Mouse (Mus musculus): Measurements from ENCODE around the gene Asgr2. TPM values are rescaled to one million over a fixed set of nuclear protein-coding genes. Genes with fewer than 3 reads are reported as not detected.
A peak's percentile ranks its signal among the peaks of the same experiment; 100 is the strongest.

Gene Asgr2
- not detected in 2 replicates for polyA plus RNA-seq (2015; fragmentation: Nextera tagmentation; extraction: Ambion mirVana)

DNA sequence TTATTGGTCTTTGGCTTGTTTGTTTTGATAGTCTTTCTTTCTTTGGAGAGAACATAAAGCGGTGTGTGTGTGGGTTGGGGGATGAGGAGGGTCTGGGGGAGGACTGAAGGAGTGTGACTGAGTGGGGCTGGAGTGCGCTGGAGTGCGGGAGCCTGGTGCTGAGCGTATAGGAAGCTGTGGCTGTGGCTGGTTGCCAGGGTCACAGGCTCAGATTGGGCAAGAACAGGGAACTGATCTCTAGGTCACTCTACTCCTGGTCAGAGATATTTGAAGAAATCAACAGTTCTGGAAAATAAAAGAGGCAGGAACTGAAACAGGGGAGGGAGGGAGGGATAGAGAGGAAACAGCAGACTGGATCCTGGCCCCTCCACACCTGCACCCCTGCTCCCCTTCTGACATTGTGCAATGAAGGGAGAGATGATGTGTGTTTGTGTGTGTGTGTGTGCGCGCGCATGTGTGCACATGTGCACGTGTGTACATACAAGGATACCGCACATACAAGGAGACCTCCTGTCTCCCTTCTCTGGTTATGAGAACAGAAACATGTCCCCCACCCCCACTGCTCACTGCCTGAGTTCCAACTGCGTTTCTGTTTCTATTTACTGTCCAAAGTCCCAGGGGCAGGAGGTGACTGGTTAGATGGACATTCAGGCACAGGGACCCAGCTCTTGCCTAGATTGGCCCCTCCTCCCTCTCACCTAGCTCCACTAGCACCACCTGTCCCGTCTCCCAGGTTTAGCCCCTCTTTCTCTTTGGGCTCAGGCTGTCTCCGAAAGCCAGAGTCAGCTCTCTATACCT is at the start of gene Asgr2:
Gene Asgr2, plus strand, starts transcription at position 659 of the 798 bp plus-strand sequence.
- Histone ChIP-seq H3K4me3 (no peak within 1 kb of the TSS), H3K9me3 (no peaks in the 10 kb centered on the region), H3K27me3 (replicated peaks) (no peaks in the 10 kb centered on the region), H3K27ac (no peak within 1 kb of the TSS), H3K36me3 (replicated peaks) (no peaks in the 10 kb centered on the region), H3K4me2 (no peak within 1 kb of the TSS), H3K9ac (no peak within 1 kb of the TSS), H3K4me1 (no peaks in the 10 kb centered on the region)
- ATAC-seq (replicated peaks), result no peak
- WGBS, result 85% methylated on average over 12 of the region's 12 CpGs

- Histone ChIP-seq H3K9ac (no peak overlapping the region), H3K27ac (no peak overlapping the region), H3K9me3 (no peaks in the 10 kb centered on the region), H3K4me3 (no peak overlapping the region), H3K27me3 (replicated peaks) (no peaks in the 10 kb centered on the region), H3K4me2 (no peak overlapping the region), H3K36me3 (replicated peaks) (peaks cover 30% of the 10 kb centered on the region; the same call in 1 of the 2 replicates), H3K4me1 (no peaks in the 10 kb centered on the region)
- ATAC-seq (replicated peaks), result no peak
- 82% methylated on average over 7 of the region's 7 CpGs for WGBS
Observed at GRCm38 (mm10) chr11:70043665-70044064, 48.8 kb upstream of the Asgr2 start.

DNA sequence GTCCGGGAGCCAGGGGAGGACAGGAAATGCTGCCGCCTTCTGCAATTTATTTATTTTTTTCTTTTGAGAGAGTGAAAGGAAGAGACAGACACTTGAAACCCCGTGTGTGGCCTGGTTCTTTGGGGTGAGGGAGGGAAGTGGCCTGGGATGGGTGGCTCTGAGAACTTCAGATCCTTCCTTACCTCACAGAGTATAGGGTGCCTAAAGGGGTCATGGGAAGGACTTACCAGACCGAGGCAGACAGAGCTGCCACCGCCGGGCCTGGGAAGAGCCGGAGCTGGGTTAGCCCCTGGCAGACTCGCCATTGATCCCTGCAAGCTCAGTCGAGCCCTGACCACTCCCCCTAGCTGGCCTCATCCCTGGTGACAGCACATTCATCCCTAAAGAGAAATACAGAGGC is 47.0 kb upstream of the Asgr2 start:
- WGBS, result 50% methylated on average over 9 of the region's 9 CpGs
- Histone ChIP-seq H3K27ac (no peak overlapping the region), H3K36me3 (replicated peaks) (peaks cover 25% of the 10 kb centered on the region; the same call in 1 of the 2 replicates), H3K27me3 (replicated peaks) (no peaks in the 10 kb centered on the region), H3K4me3 (no peak overlapping the region), H3K9ac (no peak overlapping the region), H3K9me3 (no peaks in the 10 kb centered on the region), H3K4me1 (no peaks in the 10 kb centered on the region), H3K4me2 (no peak overlapping the region)
- no peak for ATAC-seq (replicated peaks)

DNA sequence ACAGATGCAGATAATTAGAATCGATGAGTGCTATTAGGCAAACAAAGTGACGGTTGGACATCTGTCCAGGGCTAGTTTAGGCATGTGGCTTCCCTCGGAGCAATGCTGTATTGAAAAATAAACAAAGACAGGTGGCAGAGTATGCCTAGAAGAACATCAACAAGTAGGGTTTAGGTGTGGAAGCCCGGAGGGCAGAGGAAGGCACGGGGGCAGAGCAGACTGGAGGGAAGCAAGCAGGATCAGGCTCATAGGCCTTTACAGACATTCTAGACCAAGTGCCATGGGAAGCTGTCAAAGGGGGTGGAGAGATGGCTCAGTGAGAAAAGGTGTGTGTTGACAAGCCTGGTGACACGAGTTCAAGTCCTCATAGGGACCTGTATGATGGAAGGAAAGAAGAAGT is 43.1 kb upstream of the Asgr2 start:
- Histone ChIP-seq H3K9me3 (no peaks in the 10 kb centered on the region), H3K27me3 (replicated peaks) (no peaks in the 10 kb centered on the region), H3K36me3 (replicated peaks) (peaks cover 11% of the 10 kb centered on the region; the same call in 1 of the 2 replicates), H3K9ac (no peak overlapping the region), H3K4me2 (no peak overlapping the region), H3K27ac (no peak overlapping the region), H3K4me1 (no peaks in the 10 kb centered on the region), H3K4me3 (no peak overlapping the region)
- 75% methylated on average over 6 of the region's 6 CpGs for WGBS
- no peak for ATAC-seq (replicated peaks)

- Histone ChIP-seq H3K4me1 (no peaks in the 10 kb centered on the region), H3K36me3 (replicated peaks) (peaks cover 7% of the 10 kb centered on the region; the same call in 1 of the 2 replicates), H3K27me3 (replicated peaks) (no peaks in the 10 kb centered on the region), H3K4me3 (no peak overlapping the region), H3K9ac (no peak overlapping the region), H3K4me2 (no peak overlapping the region), H3K27ac (no peak overlapping the region), H3K9me3 (no peaks in the 10 kb centered on the region)
- no peak for ATAC-seq (replicated peaks)
- 56% methylated on average over 10 of the region's 10 CpGs for WGBS
Observed at GRCm38 (mm10) chr11:70049816-70050215, 42.6 kb upstream of the Asgr2 start.

- H3K27ac ChIP-seq, result no peak overlapping the region
- WGBS, result 71% methylated on average over 7 of the region's 7 CpGs
- H3K9ac ChIP-seq, result no peak overlapping the region
- H3K36me3 ChIP-seq (replicated peaks), result no peaks in the 10 kb centered on the region
- H3K27me3 ChIP-seq (replicated peaks), result no peaks in the 10 kb centered on the region
- H3K4me2 ChIP-seq, result no peak overlapping the region
- ATAC-seq (replicated peaks), result no peak
- H3K4me1 ChIP-seq, result peaks cover 8% of the 10 kb centered on the region
- H3K4me3 ChIP-seq, result no peak overlapping the region
- no peaks in the 10 kb centered on the region for H3K9me3 ChIP-seq
Observed at GRCm38 (mm10) chr11:70053156-70053555, 39.3 kb upstream of the Asgr2 start.

DNA sequence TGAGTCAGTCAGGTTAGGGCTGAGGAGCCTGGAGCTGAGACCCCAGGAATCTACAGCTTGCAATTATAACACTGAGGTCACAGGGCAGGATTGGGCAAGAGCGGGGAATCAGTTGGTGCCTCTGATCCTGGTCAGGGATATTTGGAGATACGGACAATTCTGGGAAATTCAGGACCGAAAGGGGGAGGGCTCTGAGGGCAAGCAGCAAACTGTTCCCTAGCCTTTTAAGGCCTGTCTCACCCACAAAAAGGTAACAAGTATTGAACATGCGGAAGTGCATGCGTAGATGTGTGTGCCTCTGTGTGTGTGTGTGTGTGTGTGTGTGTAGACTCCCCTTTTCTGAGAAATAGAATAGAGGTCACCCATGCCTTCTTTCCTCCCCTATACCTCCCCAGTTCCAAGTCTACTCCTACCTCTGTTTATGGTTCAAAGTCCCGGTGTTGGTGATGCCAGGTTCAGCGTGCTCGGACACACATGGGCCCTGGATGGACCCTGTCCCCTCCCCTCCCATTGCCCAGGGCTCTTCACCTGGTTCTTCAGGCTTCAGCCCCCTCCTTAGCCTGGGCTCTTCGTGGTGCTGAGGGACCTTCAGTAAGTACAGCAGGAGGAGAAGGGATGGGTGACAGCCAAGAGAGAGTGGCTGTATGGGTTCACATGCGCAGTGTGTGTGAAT is 38.4 kb upstream of the Asgr2 start, which contains the start of gene Asgr1:
Gene Asgr1, plus strand, starts transcription at position 188 of the 673 bp plus-strand sequence.
- no peak within 1 kb of the TSS for H3K27ac ChIP-seq
- WGBS, result 86% methylated on average over 10 of the region's 10 CpGs

GRCm38 (mm10) chr11:70055618-70056214 is 36.7 kb upstream of the Asgr2 start:
- 27% methylated on average over 18 of the region's 18 CpGs for WGBS
- Histone ChIP-seq H3K4me3 (no peak overlapping the region), H3K36me3 (replicated peaks) (no peaks in the 10 kb centered on the region), H3K27ac (no peak overlapping the region), H3K9ac (no peak overlapping the region), H3K27me3 (replicated peaks) (no peaks in the 10 kb centered on the region), H3K4me2 (peak overlapping the region; percentile 34), H3K9me3 (no peaks in the 10 kb centered on the region), H3K4me1 (peaks cover 8% of the 10 kb centered on the region)
- ATAC-seq (replicated peaks), result peak; percentile 48

More for the DNA sequence above, 38.4 kb upstream of the Asgr2 start, which contains the start of gene Asgr1:
- H3K36me3 ChIP-seq (replicated peaks), result no peaks in the 10 kb centered on the region
- H3K4me2 ChIP-seq, result no peak within 1 kb of the TSS
- no peak within 1 kb of the TSS for H3K9ac ChIP-seq
- no peaks in the 10 kb centered on the region for H3K9me3 ChIP-seq
- peaks cover 8% of the 10 kb centered on the region for H3K4me1 ChIP-seq
- no peak within 1 kb of the TSS for H3K4me3 ChIP-seq
- no peaks in the 10 kb centered on the region for H3K27me3 ChIP-seq (replicated peaks)
- no peak for ATAC-seq (replicated peaks)

- H3K4me1 ChIP-seq, result peaks cover 8% of the 10 kb centered on the region
- H3K36me3 ChIP-seq (replicated peaks), result no peaks in the 10 kb centered on the region
- H3K4me2 ChIP-seq, result no peak overlapping the region
- WGBS, result 78% methylated on average over 9 of the region's 9 CpGs
- no peaks in the 10 kb centered on the region for H3K9me3 ChIP-seq
- no peak overlapping the region for H3K9ac ChIP-seq
- H3K27me3 ChIP-seq (replicated peaks), result no peaks in the 10 kb centered on the region
- ATAC-seq (replicated peaks), result no peak
- H3K27ac ChIP-seq, result no peak overlapping the region
- no peak overlapping the region for H3K4me3 ChIP-seq
Observed at GRCm38 (mm10) chr11:70057805-70058204, 34.6 kb upstream of the Asgr2 start.

DNA sequence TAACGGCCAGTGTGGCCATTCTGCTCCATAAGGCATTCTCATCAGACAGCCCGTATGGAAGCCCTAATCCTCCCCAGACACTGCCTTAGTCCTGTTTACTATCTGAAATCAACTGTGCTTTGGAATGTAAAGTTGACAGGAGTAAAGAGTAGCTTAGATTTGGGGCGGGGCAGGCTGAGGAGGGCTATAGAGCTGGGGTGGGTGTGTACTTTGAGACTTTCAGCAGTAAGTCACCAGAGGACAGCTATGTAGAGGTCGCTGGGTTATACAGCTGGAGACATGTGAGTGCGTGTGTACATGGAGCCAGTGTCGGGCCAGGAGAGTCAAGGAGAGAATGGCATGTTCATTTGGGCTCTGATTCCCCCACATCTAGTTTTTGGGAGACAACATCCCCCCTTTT is 32.5 kb upstream of the Asgr2 start:
- Histone ChIP-seq H3K36me3 (replicated peaks) (no peaks in the 10 kb centered on the region), H3K4me1 (peaks cover 8% of the 10 kb centered on the region), H3K4me3 (no peak overlapping the region), H3K27ac (no peak overlapping the region), H3K9ac (no peak overlapping the region), H3K4me2 (no peak overlapping the region), H3K9me3 (no peaks in the 10 kb centered on the region), H3K27me3 (replicated peaks) (no peaks in the 10 kb centered on the region)
- 63% methylated on average over 6 of the region's 6 CpGs for WGBS
- ATAC-seq (replicated peaks), result no peak

DNA sequence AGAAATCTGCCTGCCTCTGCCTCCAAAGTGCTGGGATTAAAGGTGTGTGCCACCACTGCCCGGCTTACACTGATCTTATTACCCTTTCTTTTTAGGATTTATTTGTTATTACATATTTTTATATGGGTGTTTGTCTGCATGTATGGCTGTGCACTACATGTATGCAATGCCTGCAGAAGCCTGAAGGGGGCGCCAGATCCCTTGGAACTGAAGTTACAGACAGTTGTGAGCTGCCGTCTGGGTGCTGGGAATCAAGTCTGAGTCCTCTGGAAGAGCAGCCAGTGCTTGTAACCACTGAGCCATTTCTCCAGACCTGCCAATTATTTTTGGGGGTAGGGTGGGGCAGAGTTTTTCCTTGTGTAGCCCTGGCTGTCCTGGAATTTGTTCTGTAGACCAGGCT is 29.4 kb upstream of the Asgr2 start:
- WGBS, result 73% methylated on average over 3 of the region's 3 CpGs
- H3K4me2 ChIP-seq, result no peak overlapping the region
- H3K36me3 ChIP-seq (replicated peaks), result no peaks in the 10 kb centered on the region
- H3K9me3 ChIP-seq, result no peaks in the 10 kb centered on the region
- no peak for ATAC-seq (replicated peaks)
- H3K4me3 ChIP-seq, result no peak overlapping the region
- no peaks in the 10 kb centered on the region for H3K4me1 ChIP-seq
- H3K27me3 ChIP-seq (replicated peaks), result no peaks in the 10 kb centered on the region
- no peak overlapping the region for H3K9ac ChIP-seq
- H3K27ac ChIP-seq, result no peak overlapping the region

DNA sequence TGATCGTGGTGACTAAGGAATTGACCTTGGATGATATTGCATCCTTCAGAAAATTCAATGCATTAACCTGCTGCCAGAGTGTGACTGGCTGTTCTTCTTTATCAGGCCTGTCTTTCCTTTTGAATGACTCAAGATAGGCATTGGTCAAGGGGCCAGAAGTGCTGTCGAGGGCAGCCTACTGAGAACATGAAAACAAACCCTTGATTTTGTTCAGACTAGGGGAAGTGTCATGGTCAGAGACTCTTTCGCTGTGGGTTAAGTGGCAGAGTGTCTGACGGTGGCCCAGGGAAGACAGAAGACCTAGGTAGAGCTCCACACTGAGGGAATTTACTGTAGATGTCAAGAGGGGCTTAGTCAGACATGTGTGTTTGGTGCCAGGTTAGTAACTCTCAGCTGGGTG is 25.7 kb upstream of the Asgr2 start:
- no peak overlapping the region for H3K4me3 ChIP-seq
- H3K27ac ChIP-seq, result no peak overlapping the region
- H3K4me1 ChIP-seq, result no peaks in the 10 kb centered on the region
- no peak for ATAC-seq (replicated peaks)
- H3K9me3 ChIP-seq, result no peaks in the 10 kb centered on the region
- no peak overlapping the region for H3K9ac ChIP-seq
- H3K27me3 ChIP-seq (replicated peaks), result no peaks in the 10 kb centered on the region
- H3K36me3 ChIP-seq (replicated peaks), result no peaks in the 10 kb centered on the region
- 76% methylated on average over 4 of the region's 4 CpGs for WGBS
- H3K4me2 ChIP-seq, result no peak overlapping the region

Data from midbrain, embryonic 15.5 days (tissue).